Mouse (Mus musculus): Measurements from ENCODE around the gene Dnaic1.

Gene Dnaic1

GRCm38 (mm10) chr4:41569411-41569885 is at the start of gene Dnaic1, which contains the start of gene Fam219a:
Gene Dnaic1, plus strand, starts transcription at chr4:41569775.
Gene Fam219a, minus strand, starts transcription at chr4:41569538.
- peak; percentile 95 for ATAC-seq (ENCODE audit: insufficient number of reproducible peaks, low FRiP score, low TSS enrichment)

GRCm38 (mm10) chr4:41520641-41521040 is 48.9 kb upstream of the Dnaic1 start:
- ATAC-seq (ENCODE audit: insufficient number of reproducible peaks, low FRiP score, low TSS enrichment) = no peak

DNA sequence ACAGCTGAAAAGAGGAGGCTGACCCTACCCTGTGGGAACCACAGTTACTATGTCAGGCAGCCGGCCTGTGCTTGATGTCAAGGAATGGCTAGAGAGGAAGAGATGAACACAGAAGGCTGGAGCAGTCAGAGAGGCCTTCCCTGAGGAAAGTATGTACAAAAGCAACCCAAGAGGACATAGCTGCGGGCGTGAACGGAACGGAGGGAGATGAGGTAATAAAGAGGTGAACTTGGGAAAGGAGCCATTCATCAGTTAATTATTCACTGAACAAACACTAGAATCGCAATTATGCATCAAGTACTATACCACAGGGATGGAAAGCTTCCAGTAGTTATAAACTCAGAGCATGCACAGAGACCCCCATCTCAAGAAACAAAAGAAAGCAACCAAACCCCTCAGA is 47.4 kb upstream of the Dnaic1 start:
- no peak for ATAC-seq (ENCODE audit: insufficient number of reproducible peaks, low FRiP score, low TSS enrichment)

DNA sequence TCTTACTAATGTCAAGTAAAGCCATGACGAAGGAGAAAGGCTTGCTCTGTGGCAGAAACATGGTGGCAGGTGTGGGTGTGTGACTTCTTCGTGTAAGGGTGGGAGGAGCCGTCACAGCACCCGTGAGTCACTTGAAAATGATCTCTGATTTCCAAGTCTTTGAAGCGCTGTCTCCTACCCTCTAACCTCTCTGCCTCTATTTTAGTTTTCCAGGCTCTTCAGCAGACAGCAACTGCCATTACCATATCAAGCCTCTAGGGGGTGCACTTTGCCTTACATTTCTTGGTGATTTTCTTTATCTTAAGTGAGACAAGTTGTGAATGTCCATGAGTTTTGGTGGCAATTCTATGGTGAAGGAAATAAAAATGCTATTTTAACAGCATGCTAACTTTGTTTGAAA is 46.8 kb upstream of the Dnaic1 start:
- 0 out of 2 replicates have a peak, but pooled peaks have one; percentile 24 for ATAC-seq (ENCODE audit: insufficient number of reproducible peaks, low FRiP score, low TSS enrichment)

DNA sequence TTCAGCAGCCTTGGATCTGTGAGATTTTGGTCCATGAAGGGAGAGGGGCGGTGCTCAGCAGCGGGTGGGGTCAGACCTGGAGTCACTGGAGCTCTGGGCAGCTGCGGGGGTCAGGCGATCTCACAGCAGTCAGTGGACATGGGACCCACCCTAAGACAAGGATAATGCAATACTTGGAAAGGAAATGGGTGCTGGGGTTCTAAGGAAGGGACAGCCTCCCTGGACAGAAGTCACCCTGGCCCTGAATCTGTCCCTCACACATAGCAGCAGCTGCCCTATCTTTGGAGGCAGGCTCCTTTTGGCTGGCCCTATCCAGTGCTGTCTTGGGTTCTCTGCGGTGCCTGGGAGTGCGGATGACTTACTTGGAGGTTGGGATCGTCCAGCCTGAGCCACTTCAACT is 45.7 kb upstream of the Dnaic1 start:
- no peak for ATAC-seq (ENCODE audit: insufficient number of reproducible peaks, low FRiP score, low TSS enrichment)

GRCm38 (mm10) chr4:41524829-41525228 is 44.7 kb upstream of the Dnaic1 start:
- ATAC-seq (ENCODE audit: insufficient number of reproducible peaks, low FRiP score, low TSS enrichment) = no peak

- ATAC-seq (ENCODE audit: insufficient number of reproducible peaks, low FRiP score, low TSS enrichment) = no peak
Observed at GRCm38 (mm10) chr4:41526553-41526952, 43.0 kb upstream of the Dnaic1 start.

- no peak for ATAC-seq (ENCODE audit: insufficient number of reproducible peaks, low FRiP score, low TSS enrichment)
Observed at GRCm38 (mm10) chr4:41527076-41527475, 42.5 kb upstream of the Dnaic1 start.

DNA sequence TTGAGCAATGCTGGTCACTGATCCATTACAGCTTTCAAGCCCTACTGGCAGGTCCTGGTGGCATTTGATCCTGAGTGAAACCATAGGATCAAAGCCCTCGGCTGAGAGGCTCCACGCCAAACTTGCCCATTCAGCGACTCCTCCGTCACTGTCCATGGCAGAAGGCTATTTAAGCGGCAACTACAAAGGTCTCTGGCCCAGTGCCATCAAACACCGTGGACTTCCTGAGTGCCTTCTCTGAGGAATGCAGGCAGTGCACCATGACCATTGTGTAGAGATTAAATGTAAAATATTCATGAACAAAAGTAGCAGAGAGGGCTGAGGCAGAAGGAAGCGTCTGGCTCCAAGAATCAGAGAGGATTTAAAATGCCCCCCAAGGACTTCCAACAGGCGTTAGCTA is 41.6 kb upstream of the Dnaic1 start:
- ATAC-seq (ENCODE audit: insufficient number of reproducible peaks, low FRiP score, low TSS enrichment) = no peak

DNA sequence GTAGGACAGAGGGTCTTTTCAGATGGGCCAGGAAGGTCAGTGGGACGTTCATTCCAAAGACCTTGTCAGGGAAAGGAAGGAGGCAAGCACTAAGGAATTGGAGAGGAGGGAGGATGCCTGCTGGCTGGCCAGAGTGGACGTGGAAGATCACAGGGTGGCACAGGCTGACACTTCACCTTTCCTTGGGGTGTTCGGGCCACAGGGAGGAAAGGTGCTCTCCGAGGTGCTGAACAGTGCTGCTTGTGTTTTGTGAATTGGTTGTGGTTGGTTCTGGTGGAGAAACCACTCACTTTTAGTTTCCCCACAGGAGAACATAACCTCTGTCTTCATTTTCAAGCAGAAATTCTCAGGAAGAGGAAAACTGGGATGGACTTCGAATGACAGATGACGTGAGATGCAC is 37.2 kb upstream of the Dnaic1 start:
- ATAC-seq (ENCODE audit: insufficient number of reproducible peaks, low FRiP score, low TSS enrichment) = no peak

DNA sequence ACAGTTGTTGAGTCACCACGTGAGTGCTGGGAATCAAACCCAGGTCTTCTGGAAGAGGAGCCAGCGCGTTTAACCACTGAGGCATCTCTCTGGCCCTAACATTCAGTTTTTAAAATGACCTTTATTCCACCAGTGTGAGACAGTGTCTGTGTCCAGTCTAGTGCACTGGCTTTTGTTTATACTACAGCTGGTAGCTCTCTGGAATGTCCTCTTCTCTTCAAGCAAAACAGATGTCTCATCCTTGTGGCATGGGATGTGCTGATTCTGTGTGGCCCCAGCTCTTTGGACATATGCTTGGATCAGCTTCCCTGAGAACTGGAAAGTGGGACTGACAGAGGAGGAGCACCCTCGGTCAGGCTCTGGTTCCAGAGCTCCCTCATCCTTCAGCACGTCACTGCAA is 34.7 kb upstream of the Dnaic1 start:
- ATAC-seq (ENCODE audit: insufficient number of reproducible peaks, low FRiP score, low TSS enrichment) = no peak

DNA sequence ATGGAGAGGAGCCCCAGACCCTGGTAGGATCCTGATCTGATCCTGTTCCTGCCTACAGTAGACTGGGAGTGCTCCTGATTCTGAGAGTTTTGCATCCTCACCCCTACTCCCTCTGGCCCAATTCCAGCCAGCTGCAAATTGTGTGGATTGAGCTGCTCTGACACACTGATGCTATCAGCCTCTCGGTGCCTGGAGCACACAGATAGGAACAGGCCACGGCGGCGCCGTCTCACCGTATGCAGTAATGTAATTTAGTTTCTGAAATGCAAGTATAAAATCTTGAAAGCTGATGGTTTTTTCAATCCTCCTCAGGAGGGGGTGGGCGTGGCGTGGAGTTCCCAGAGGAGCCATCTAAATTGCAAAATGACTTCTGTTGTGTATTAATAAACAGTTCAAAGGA is 27.4 kb upstream of the Dnaic1 start:
- ATAC-seq (ENCODE audit: insufficient number of reproducible peaks, low FRiP score, low TSS enrichment) = no peak

DNA sequence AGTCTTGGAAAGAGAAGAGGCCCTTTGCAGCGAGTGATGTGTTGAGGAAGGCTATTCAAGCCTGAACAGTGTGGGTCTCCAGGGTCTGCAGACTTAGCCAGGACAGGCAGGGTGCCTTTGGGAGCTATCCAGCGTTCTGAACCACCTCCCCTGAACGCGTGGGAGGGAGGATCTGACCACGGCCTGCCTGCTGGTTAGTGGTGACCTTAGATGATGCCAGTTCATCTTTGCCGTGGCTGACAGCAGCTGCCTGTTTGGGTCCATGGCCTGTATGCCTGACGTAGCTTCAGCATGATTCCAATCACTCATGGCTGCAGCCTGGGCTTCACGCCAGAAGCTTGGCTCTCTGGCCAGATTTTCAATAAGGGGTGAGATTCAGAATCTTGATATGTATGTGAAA is 23.6 kb upstream of the Dnaic1 start:
- ATAC-seq (ENCODE audit: insufficient number of reproducible peaks, low FRiP score, low TSS enrichment) = peak; percentile 75; the same call in 1 of the 2 replicates

DNA sequence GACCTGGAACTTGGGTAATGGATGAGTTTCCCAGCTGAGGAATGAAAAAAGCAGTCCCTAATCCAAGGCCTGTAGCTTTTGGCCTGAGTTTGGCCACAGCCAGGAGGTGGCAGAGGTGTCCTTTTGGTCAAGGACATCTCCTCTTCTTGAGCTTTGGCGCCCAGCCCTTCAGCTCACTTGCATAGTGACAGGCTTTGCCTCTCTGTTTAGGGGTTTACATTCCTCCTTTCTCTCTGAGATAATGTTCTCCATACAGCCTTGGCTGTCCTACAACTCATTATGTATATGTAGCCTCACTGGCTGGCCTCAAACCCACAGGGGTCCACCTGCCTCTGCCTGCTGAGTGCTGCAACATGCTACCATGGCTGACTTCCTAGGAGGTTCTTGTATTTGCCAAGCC is 22.5 kb upstream of the Dnaic1 start:
- ATAC-seq (ENCODE audit: insufficient number of reproducible peaks, low FRiP score, low TSS enrichment) = no peak

DNA sequence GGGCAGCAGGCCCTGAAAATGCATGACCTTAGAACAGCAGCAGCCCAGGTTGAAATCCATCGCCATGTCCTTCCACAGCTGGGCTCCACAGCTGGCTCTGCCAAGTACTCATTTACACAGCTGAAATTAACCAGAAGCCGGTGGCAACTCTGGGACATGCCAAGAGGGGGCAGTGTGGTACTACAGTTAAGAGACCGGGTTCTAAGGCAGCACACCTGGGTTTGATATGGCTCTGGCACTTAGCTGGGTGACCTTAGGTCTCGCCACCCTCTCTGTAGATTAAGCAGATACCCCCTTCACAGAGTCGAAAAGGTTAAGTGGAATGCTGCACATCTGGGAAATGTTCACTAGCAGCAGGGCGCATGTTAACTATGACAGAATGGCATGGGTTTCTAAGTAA is 17.0 kb upstream of the Dnaic1 start:
- ATAC-seq (ENCODE audit: insufficient number of reproducible peaks, low FRiP score, low TSS enrichment) = no peak

- no peak for ATAC-seq (ENCODE audit: insufficient number of reproducible peaks, low FRiP score, low TSS enrichment)
Observed at GRCm38 (mm10) chr4:41553116-41553515, 16.5 kb upstream of the Dnaic1 start.

DNA sequence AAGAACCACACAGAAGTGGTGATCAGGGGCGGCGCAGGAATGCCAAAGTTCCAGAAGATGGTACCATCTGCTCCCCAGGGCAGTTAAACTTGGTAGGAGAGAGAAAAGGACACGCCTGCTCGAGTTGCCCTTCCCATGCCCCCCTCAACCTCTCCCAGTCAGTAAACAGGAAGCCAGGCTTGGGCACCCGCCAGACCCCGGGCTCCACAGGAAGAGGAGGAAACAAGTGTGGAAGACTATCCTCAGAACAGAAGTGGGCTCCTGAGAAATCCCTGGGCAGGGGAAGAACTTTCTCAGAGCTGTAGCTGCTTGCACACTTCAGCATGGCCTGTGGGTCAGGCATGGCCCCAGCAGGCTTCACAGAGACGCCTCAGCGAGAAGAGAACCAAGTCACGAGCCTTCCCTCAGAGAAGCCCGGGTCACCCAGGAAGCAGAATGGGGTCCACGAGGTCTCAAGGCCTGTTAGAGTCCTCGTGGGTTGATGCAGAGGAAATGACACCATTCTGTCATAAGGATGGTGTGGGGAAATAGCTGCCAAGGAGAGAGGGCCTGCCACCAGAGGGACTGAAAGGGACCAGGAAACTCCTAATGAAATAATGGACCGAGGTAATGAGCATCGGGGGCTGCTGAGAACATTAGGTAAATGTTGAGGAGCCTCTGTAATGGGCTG is 14.4 kb upstream of the Dnaic1 start:
- ATAC-seq (ENCODE audit: insufficient number of reproducible peaks, low FRiP score, low TSS enrichment) = no peak

DNA sequence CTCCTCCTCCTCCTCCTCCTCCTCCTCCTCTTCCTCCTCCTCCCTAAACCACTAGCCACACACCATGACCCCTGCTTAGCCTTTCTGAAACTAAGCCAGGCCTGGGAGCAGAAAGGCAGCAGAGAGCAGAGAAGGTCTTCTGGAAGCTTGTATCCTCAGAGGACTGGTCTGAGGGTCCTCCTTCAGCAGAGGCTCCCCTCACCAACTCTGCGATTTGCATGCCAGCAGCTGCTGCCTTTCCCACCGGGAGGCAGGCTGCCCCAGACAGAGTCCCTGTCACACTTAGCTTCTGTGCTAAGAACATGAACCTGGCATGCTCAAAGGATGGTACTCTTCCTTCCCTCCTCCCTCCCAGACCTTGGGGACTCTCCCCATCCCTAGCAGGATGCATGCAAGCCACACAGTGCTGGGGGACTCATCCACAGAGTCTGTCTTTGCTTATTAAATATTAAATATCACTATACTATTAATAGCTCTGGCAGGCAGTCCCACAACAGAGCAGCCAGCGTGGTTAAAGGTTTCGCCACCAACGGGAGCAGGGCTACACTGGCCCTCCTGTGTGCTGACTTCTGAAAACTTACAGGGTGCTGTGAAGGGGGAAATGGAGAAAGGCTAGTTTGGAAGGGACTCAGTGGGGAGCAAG is 13.1 kb upstream of the Dnaic1 start:
- no peak for ATAC-seq (ENCODE audit: insufficient number of reproducible peaks, low FRiP score, low TSS enrichment)

GRCm38 (mm10) chr4:41557092-41557491 is 12.5 kb upstream of the Dnaic1 start:
- ATAC-seq (ENCODE audit: insufficient number of reproducible peaks, low FRiP score, low TSS enrichment) = no peak

DNA sequence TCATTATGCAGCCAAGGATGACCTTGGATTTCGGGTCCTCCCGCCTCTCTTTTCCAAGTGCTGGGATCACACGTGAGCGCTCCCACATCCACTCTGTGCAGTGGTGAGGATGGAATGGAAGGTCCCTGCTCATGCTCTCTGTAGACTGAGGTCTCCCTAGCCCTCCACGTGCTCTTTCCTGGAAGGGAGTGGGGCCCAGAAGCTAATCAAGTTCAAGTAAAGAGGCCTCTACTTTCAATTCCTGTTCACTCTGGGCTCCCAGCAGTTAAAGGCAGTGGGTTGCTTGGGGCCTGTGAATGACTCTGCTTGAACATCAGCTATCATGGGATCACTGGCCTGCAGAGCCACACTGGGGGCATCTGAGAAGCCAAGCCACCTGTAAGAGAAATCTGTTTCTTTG is 6.3 kb upstream of the Dnaic1 start:
- ATAC-seq (ENCODE audit: insufficient number of reproducible peaks, low FRiP score, low TSS enrichment) = no peak

- no peak for ATAC-seq (ENCODE audit: insufficient number of reproducible peaks, low FRiP score, low TSS enrichment)
Observed at GRCm38 (mm10) chr4:41566123-41566522, 3.5 kb upstream of the Dnaic1 start.

DNA sequence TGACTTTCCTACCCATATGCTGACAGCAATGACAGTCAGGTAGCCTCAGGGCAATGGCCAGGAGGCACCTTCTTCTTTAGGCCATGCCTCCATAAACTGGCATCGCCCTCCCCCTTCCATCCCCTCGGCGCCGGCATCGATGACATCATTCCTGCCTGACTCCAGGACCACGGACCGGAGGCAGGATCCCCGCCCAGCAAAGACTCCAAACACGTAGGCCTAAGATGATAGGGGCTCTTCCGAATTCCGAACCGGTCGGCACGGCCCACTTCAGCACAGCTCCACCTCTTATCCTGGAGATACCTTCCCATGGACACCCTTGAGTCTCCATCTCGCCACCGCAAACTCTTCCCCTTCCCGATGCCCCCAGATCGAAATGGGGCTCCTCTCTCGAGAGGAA is 1.3 kb upstream of the Dnaic1 start:
- ATAC-seq (ENCODE audit: insufficient number of reproducible peaks, low FRiP score, low TSS enrichment) = peak; percentile 34
